Mouse (Mus musculus): Measurements from ENCODE around the gene Rps15.

- TF ChIP-seq CTCF (IDR thresholded peaks at IDR 0.05; ENCODE audit: borderline replicate concordance, extremely low read depth, insufficient read depth, insufficient read length) = peak; percentile 37; the same call in 1 of the 2 replicates
- TF ChIP-seq POLR2A (IDR thresholded peaks at IDR 0.05; ENCODE audit: borderline replicate concordance, extremely low read depth, insufficient read depth, insufficient read length, poor library complexity, severe bottlenecking) = no peak
These were observed 44.4 kb upstream of the Rps15 start for GRCm38 (mm10) chr10:80247849-80248248.
